Mouse (Mus musculus): Measurements from ENCODE around the gene Nhsl2. TPM values are rescaled to one million over a fixed set of nuclear protein-coding genes. Genes with fewer than 3 reads are reported as not detected.
"Not testable (repeated sequence)": the region's sequence is repeated elsewhere in the genome, so short reads cannot be mapped to it uniquely, and the experiment has no call there.

The Nhsl2 gene
- polyA plus RNA-seq, 1 experiment = 10.5 TPM

GRCm38 (mm10) chrX:102082340-102082739, 233.2 kb downstream of the Nhsl2 start:
- no peak for TF ChIP-seq CTCF (IDR thresholded peaks at IDR 0.05; ENCODE audit: extremely low read depth, insufficient read depth, low read length)
- no peak for TF ChIP-seq POLR2A (IDR thresholded peaks at IDR 0.05; ENCODE audit: extremely low read depth, insufficient read depth, low read length)
- Histone ChIP-seq H3K4me1 (ENCODE audit: control insufficient read depth, insufficient read depth, low read length) (no peaks in the 10 kb centered on the region; the same call in 1 of the 2 replicates), H3K4me3 (ENCODE audit: insufficient read depth, low read length) (no peak overlapping the region), H3K27ac (ENCODE audit: insufficient read depth, low read length) (no peak overlapping the region)

GRCm38 (mm10) chrX:102085798-102086443, 236.7 kb downstream of the Nhsl2 start:
- Histone ChIP-seq H3K27ac (ENCODE audit: insufficient read depth, low read length) (no peak overlapping the region), H3K4me1 (ENCODE audit: control insufficient read depth, insufficient read depth, low read length) (no peaks in the 10 kb centered on the region; the same call in 1 of the 2 replicates), H3K4me3 (ENCODE audit: insufficient read depth, low read length) (no peak overlapping the region)
- TF ChIP-seq POLR2A (IDR thresholded peaks at IDR 0.05; ENCODE audit: extremely low read depth, insufficient read depth, low read length) = no peak
- TF ChIP-seq CTCF (IDR thresholded peaks at IDR 0.05; ENCODE audit: extremely low read depth, insufficient read depth, low read length) = no peak

DNA sequence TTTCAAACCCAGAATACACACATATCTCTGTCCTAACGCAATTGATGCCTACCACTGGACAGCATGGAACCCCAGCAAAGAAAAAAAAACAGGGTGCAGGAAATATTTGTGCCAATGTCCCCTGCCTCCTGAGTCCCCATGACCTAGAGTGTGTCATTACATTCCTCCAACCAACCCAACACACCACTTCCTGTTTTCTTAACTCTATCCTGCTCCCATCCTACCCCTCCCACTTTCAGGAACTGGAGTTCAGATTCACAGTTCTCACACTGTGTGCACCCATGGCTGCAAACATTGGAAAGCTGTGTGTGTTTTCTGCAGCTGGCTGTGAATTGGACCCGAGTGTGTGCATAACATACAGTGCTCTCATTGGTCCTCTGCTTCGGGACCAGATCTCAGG, 241.4 kb downstream of the Nhsl2 start:
- Histone ChIP-seq H3K4me1 (ENCODE audit: control insufficient read depth, insufficient read depth, low read length) (no peaks in the 10 kb centered on the region), H3K4me3 (ENCODE audit: insufficient read depth, low read length) (no peak overlapping the region), H3K27ac (ENCODE audit: insufficient read depth, low read length) (no peak overlapping the region)
- TF ChIP-seq POLR2A (IDR thresholded peaks at IDR 0.05; ENCODE audit: extremely low read depth, insufficient read depth, low read length) (no peak), CTCF (IDR thresholded peaks at IDR 0.05; ENCODE audit: extremely low read depth, insufficient read depth, low read length) (no peak)

- TF ChIP-seq CTCF (IDR thresholded peaks at IDR 0.05; ENCODE audit: extremely low read depth, insufficient read depth, low read length) (no peak), POLR2A (IDR thresholded peaks at IDR 0.05; ENCODE audit: extremely low read depth, insufficient read depth, low read length) (no peak)
- no peak overlapping the region for H3K27ac ChIP-seq (ENCODE audit: insufficient read depth, low read length)
- no peaks in the 10 kb centered on the region for H3K4me1 ChIP-seq (ENCODE audit: control insufficient read depth, insufficient read depth, low read length)
- H3K4me3 ChIP-seq (ENCODE audit: insufficient read depth, low read length) = no peak overlapping the region
These were observed 245.3 kb downstream of the Nhsl2 start for GRCm38 (mm10) chrX:102094381-102094904.

- Histone ChIP-seq H3K27ac (ENCODE audit: insufficient read depth, low read length) (no peak overlapping the region), H3K4me1 (ENCODE audit: control insufficient read depth, insufficient read depth, low read length) (no peaks in the 10 kb centered on the region), H3K4me3 (ENCODE audit: insufficient read depth, low read length) (no peak overlapping the region)
- TF ChIP-seq POLR2A (IDR thresholded peaks at IDR 0.05; ENCODE audit: extremely low read depth, insufficient read depth, low read length) (no peak), CTCF (IDR thresholded peaks at IDR 0.05; ENCODE audit: extremely low read depth, insufficient read depth, low read length) (no peak)
These were observed 252.7 kb downstream of the Nhsl2 start for GRCm38 (mm10) chrX:102101886-102102285.

DNA sequence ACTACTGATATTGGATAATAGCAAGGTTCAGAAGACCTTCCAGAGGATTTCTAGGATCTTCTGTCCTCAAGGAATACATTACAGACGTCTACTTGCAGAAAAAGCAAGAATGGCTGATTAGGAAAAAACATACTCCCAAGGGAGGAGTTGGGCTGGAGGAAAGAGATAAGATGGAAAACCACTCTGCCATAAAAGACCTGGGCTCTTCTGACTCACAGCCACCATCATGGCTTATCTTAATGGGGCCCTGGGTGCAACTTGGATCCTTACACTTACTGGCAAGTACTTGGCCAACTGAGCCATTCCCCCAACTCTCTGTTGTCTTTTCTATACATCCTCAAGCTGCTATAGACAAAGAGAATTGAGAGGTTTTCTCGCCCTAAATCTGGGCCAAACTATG, 254.6 kb downstream of the Nhsl2 start:
- not testable (repeated sequence) for H3K4me3 ChIP-seq (ENCODE audit: insufficient read depth, low read length); H3K27ac ChIP-seq (ENCODE audit: insufficient read depth, low read length); H3K4me1 ChIP-seq (ENCODE audit: control insufficient read depth, insufficient read depth, low read length)

DNA sequence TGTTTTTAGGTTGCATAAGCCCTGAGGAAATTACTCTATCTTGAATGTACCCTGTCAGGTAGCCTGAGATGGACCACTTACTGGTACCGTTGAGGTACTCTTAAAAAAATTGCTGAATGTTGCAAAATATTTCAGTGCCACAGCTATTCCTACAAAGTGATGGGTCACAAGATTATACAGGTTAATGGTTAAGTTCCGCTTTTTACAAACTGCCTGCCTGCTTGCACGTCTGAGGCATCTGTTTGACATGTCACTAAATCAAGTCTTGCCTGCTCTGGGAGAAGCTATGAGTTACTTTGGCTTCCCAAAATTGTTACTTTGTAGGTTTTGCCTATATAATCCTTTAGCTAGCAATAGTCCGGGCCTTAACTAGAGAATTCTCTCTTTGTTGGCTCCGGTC, 260.2 kb downstream of the Nhsl2 start:
- not testable (repeated sequence) for H3K4me3 ChIP-seq (ENCODE audit: insufficient read depth, low read length); H3K4me1 ChIP-seq (ENCODE audit: control insufficient read depth, insufficient read depth, low read length)

DNA sequence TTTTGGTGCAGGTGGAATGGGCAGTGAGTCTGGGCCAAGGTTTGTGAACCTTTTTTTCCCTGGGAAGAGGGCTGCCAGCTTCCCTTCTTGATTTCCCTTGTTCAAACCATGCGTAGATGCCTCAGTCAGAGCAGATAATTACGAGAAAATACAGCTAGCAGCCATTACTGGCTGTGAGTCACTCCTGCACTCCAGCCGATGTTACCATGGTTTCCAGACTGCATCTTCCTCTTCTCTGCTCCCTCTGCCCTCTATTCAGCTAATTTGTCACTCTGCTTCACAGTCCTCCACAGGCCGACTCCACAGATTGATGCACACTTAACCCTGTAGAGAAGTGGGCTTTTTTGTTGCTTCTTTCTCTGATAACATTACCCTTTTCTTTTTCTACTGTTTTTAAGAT, 266.5 kb downstream of the Nhsl2 start:
- TF ChIP-seq POLR2A (IDR thresholded peaks at IDR 0.05; ENCODE audit: extremely low read depth, insufficient read depth, low read length) (no peak), CTCF (IDR thresholded peaks at IDR 0.05; ENCODE audit: extremely low read depth, insufficient read depth, low read length) (no peak)
- Histone ChIP-seq H3K27ac (ENCODE audit: insufficient read depth, low read length) (no peak overlapping the region), H3K4me1 (ENCODE audit: control insufficient read depth, insufficient read depth, low read length) (peaks cover under 1% of the 10 kb centered on the region; the same call in 1 of the 2 replicates), H3K4me3 (ENCODE audit: insufficient read depth, low read length) (no peak overlapping the region)

More for the DNA sequence above, 260.2 kb downstream of the Nhsl2 start:
- not testable (repeated sequence) for H3K27ac ChIP-seq (ENCODE audit: insufficient read depth, low read length)

- Histone ChIP-seq H3K27ac (ENCODE audit: insufficient read depth, low read length) (0 out of 2 replicates have a peak within 1 kb of the TSS, but pooled peaks have one; percentile 50), H3K4me1 (ENCODE audit: control insufficient read depth, insufficient read depth, low read length) (peaks cover 1% of the 10 kb centered on the region; the same call in 1 of the 2 replicates), H3K4me3 (ENCODE audit: insufficient read depth, low read length) (peak within 1 kb of the TSS; percentile 77)
- TF ChIP-seq CTCF (IDR thresholded peaks at IDR 0.05; ENCODE audit: extremely low read depth, insufficient read depth, low read length) (no peak), POLR2A (IDR thresholded peaks at IDR 0.05; ENCODE audit: extremely low read depth, insufficient read depth, low read length) (peak; percentile 52; the same call in 1 of the 2 replicates)
These were observed 270.1 kb downstream of the Nhsl2 start, which contains the start of gene Pin4 for GRCm38 (mm10) chrX:102119042-102119864. Gene Pin4, plus strand, starts transcription at chrX:102119447.

GRCm38 (mm10) chrX:102121321-102121720, 272.1 kb downstream of the Nhsl2 start:
- no peak for TF ChIP-seq CTCF (IDR thresholded peaks at IDR 0.05; ENCODE audit: extremely low read depth, insufficient read depth, low read length)
- TF ChIP-seq POLR2A (IDR thresholded peaks at IDR 0.05; ENCODE audit: extremely low read depth, insufficient read depth, low read length) = no peak
- H3K27ac ChIP-seq (ENCODE audit: insufficient read depth, low read length) = no peak overlapping the region
- H3K4me1 ChIP-seq (ENCODE audit: control insufficient read depth, insufficient read depth, low read length) = peaks cover 1% of the 10 kb centered on the region; the same call in 1 of the 2 replicates
- H3K4me3 ChIP-seq (ENCODE audit: insufficient read depth, low read length) = no peak overlapping the region

All from cortical plate, adult 2 months (tissue).